Mouse (Mus musculus) myocyte (in vitro differentiated cells): ENCODE data around the gene Gtf3c4.

Experiments
- E2F4 ChIP-seq: IDR thresholded peaks from one replicate; pipeline ENCODE4 v1.6.1; 2011; ENCODE audit warnings: mild to moderate bottlenecking, control low read depth, moderate library complexity; ENCODE audit not compliant: insufficient read depth
- TCF12 ChIP-seq: IDR thresholded peaks from one replicate; pipeline ENCODE4 v1.6.1; 2011; ENCODE audit warnings: mild to moderate bottlenecking, control low read depth; ENCODE audit not compliant: poor library complexity, insufficient read depth, severe bottlenecking
- USF1 ChIP-seq: IDR thresholded peaks from one replicate; pipeline ENCODE4 v1.6.1; 2011; ENCODE audit warnings: low read depth, mild to moderate bottlenecking, control low read depth, moderate library complexity

DNA sequence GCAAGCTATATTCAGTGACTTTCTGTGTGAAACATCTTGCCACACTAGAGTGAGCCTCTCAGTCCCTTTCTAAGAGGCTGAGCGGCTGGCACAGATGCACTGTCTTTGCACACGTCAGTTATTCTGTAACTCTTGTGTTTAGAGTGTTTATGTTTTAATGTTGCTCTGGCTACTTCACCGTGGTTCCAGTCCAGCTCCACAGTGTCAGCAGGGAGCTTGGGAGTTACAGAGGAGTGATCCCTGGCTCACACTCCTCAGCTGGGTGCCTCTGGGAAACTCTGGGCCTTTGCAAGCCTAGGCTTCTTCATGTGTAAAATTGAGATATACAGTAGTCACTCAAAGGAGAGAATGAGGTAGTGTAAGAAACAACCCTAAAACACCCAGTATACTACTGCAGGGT is 41.9 kb upstream of the Gtf3c4 start:
- TF ChIP-seq USF1 (no peak), TCF12 (no peak), E2F4 (no peak)
